Mouse (Mus musculus): Measurements from ENCODE around the gene Nagk.

- TF ChIP-seq NANOG (IDR thresholded peaks at IDR 0.05; ENCODE audit: borderline replicate concordance, low read length), result no peak
- TF ChIP-seq CTCF (conservative IDR thresholded peaks at IDR 0.05; ENCODE audit: low read length), result no peak
Observed at GRCm38 (mm10) chr6:83756051-83756450, 38.7 kb upstream of the Nagk start.
